Mouse (Mus musculus): Measurements from ENCODE around the gene Vac14. TPM values are rescaled to one million over a fixed set of nuclear protein-coding genes. Genes with fewer than 3 reads are reported as not detected.
"Not testable (repeated sequence)": the region's sequence is repeated elsewhere in the genome, so short reads cannot be mapped to it uniquely, and the experiment has no call there.

The Vac14 gene
- polyA plus RNA-seq, 1 experiment from 2014 or later = 23.7 TPM

- no peak overlapping the region for H3K27ac ChIP-seq
- H3K36me3 ChIP-seq = peaks cover 63% of the 10 kb centered on the region
- no peaks in the 10 kb centered on the region for H3K9me3 ChIP-seq
- H3K4me1 ChIP-seq (replicated peaks) = no peaks in the 10 kb centered on the region
- no peak overlapping the region for H3K4me3 ChIP-seq
- no peak for ATAC-seq (ENCODE audit: low FRiP score)
- H3K9ac ChIP-seq = no peak overlapping the region
- H3K27me3 ChIP-seq = no peaks in the 10 kb centered on the region
- no peak overlapping the region for H3K4me2 ChIP-seq
- WGBS = 94% methylated on average over 4 of the region's 4 CpGs
Measured at GRCm38 (mm10) chr8:110651847-110652246, 33.5 kb downstream of the Vac14 start.

GRCm38 (mm10) chr8:110654075-110655060 is 36.0 kb downstream of the Vac14 start:
- ATAC-seq (ENCODE audit: low FRiP score) = no peak
- H3K36me3 ChIP-seq = peaks cover 76% of the 10 kb centered on the region
- H3K27me3 ChIP-seq = no peaks in the 10 kb centered on the region
- H3K4me2 ChIP-seq = no peak overlapping the region
- no peak overlapping the region for H3K4me3 ChIP-seq
- no peak overlapping the region for H3K9ac ChIP-seq
- H3K9me3 ChIP-seq = no peaks in the 10 kb centered on the region
- H3K4me1 ChIP-seq (replicated peaks) = no peaks in the 10 kb centered on the region
- 84% methylated on average over 9 of the region's 9 CpGs for WGBS
- no peak overlapping the region for H3K27ac ChIP-seq

GRCm38 (mm10) chr8:110655827-110656226 is 37.4 kb downstream of the Vac14 start:
- H3K9ac ChIP-seq = no peak overlapping the region

GRCm38 (mm10) chr8:110657661-110658060 is 39.3 kb downstream of the Vac14 start:
- H3K36me3 ChIP-seq = peaks cover 65% of the 10 kb centered on the region
- no peak for ATAC-seq (ENCODE audit: low FRiP score)

More at GRCm38 (mm10) chr8:110655827-110656226, 37.4 kb downstream of the Vac14 start:
- Histone ChIP-seq H3K9me3 (no peaks in the 10 kb centered on the region), H3K4me1 (replicated peaks) (no peaks in the 10 kb centered on the region), H3K27ac (no peak overlapping the region), H3K4me2 (no peak overlapping the region), H3K36me3 (peaks cover 76% of the 10 kb centered on the region), H3K4me3 (no peak overlapping the region), H3K27me3 (no peaks in the 10 kb centered on the region)
- ATAC-seq (ENCODE audit: low FRiP score) = no peak
- 91% methylated on average over 1 of the region's 1 CpGs for WGBS

GRCm38 (mm10) chr8:110660121-110660520 is 41.7 kb downstream of the Vac14 start:
- peaks cover 51% of the 10 kb centered on the region for H3K36me3 ChIP-seq
- no peak overlapping the region for H3K4me3 ChIP-seq
- peaks cover 27% of the 10 kb centered on the region for H3K4me1 ChIP-seq (replicated peaks)
- H3K9me3 ChIP-seq = no peaks in the 10 kb centered on the region
- H3K4me2 ChIP-seq = no peak overlapping the region
- no peaks in the 10 kb centered on the region for H3K27me3 ChIP-seq
- no peak for ATAC-seq (ENCODE audit: low FRiP score)
- H3K9ac ChIP-seq = no peak overlapping the region
- no peak overlapping the region for H3K27ac ChIP-seq

More at GRCm38 (mm10) chr8:110657661-110658060, 39.3 kb downstream of the Vac14 start:
- Histone ChIP-seq H3K27me3 (no peaks in the 10 kb centered on the region), H3K4me2 (no peak overlapping the region), H3K4me1 (replicated peaks) (peaks cover 2% of the 10 kb centered on the region; the same call in 1 of the 2 replicates), H3K27ac (no peak overlapping the region), H3K4me3 (no peak overlapping the region), H3K9me3 (no peaks in the 10 kb centered on the region), H3K9ac (no peak overlapping the region)
- 89% methylated on average over 2 of the region's 2 CpGs for WGBS

- Histone ChIP-seq H3K4me3 (no peak overlapping the region), H3K36me3 (peaks cover 32% of the 10 kb centered on the region), H3K9ac (no peak overlapping the region), H3K27me3 (no peaks in the 10 kb centered on the region), H3K4me2 (no peak overlapping the region), H3K9me3 (no peaks in the 10 kb centered on the region), H3K27ac (peak overlapping the region; percentile 87), H3K4me1 (replicated peaks) (peaks cover 29% of the 10 kb centered on the region)
- 76% methylated on average over 5 of the region's 5 CpGs for WGBS
- no peak for ATAC-seq (ENCODE audit: low FRiP score)
Measured at GRCm38 (mm10) chr8:110662545-110662944, 44.2 kb downstream of the Vac14 start.

- peak overlapping the region; percentile 87 for H3K27ac ChIP-seq
- H3K9me3 ChIP-seq = no peaks in the 10 kb centered on the region
- peaks cover 26% of the 10 kb centered on the region for H3K36me3 ChIP-seq
- H3K4me1 ChIP-seq (replicated peaks) = peaks cover 29% of the 10 kb centered on the region
- WGBS = 65% methylated on average over 6 of the region's 6 CpGs
- no peaks in the 10 kb centered on the region for H3K27me3 ChIP-seq
- H3K4me3 ChIP-seq = no peak overlapping the region
- H3K9ac ChIP-seq = no peak overlapping the region
- no peak for ATAC-seq (ENCODE audit: low FRiP score)
- no peak overlapping the region for H3K4me2 ChIP-seq
Measured at GRCm38 (mm10) chr8:110663015-110663742, 44.8 kb downstream of the Vac14 start.

GRCm38 (mm10) chr8:110664202-110664896 is 46.0 kb downstream of the Vac14 start:
- Histone ChIP-seq H3K4me1 (replicated peaks) (peaks cover 29% of the 10 kb centered on the region), H3K4me2 (0 out of 2 replicates have a peak overlapping the region, but pooled peaks have one; percentile 2), H3K27ac (peak overlapping the region; percentile 87), H3K36me3 (peaks cover 20% of the 10 kb centered on the region), H3K27me3 (no peaks in the 10 kb centered on the region), H3K9ac (no peak overlapping the region), H3K9me3 (no peaks in the 10 kb centered on the region), H3K4me3 (no peak overlapping the region)
- peak; percentile 88 for ATAC-seq (ENCODE audit: low FRiP score)
- WGBS = 29% methylated on average over 7 of the region's 7 CpGs

GRCm38 (mm10) chr8:110665000-110665399 is 46.6 kb downstream of the Vac14 start:
- no peaks in the 10 kb centered on the region for H3K9me3 ChIP-seq
- no peaks in the 10 kb centered on the region for H3K27me3 ChIP-seq
- no peak overlapping the region for H3K9ac ChIP-seq
- 79% methylated on average over 3 of the region's 3 CpGs for WGBS
- no peak overlapping the region for H3K4me3 ChIP-seq
- peaks cover 14% of the 10 kb centered on the region for H3K36me3 ChIP-seq
- H3K4me2 ChIP-seq = no peak overlapping the region
- peaks cover 30% of the 10 kb centered on the region for H3K4me1 ChIP-seq (replicated peaks)
- peak overlapping the region; percentile 87 for H3K27ac ChIP-seq
- no peak for ATAC-seq (ENCODE audit: low FRiP score)

GRCm38 (mm10) chr8:110667590-110668177 is 49.3 kb downstream of the Vac14 start:
- not testable (repeated sequence) for H3K4me2 ChIP-seq; H3K9me3 ChIP-seq; ATAC-seq (ENCODE audit: low FRiP score); H3K27ac ChIP-seq; H3K4me3 ChIP-seq; H3K27me3 ChIP-seq
- WGBS = 89% methylated on average over 8 of the region's 8 CpGs
- Histone ChIP-seq H3K4me1 (replicated peaks) (peaks cover 30% of the 10 kb centered on the region), H3K9ac (peak overlapping the region; percentile 2; the same call in 1 of the 2 replicates), H3K36me3 (peaks cover 24% of the 10 kb centered on the region)

- Histone ChIP-seq H3K4me3 (no peak overlapping the region), H3K9me3 (no peaks in the 10 kb centered on the region), H3K27me3 (no peaks in the 10 kb centered on the region), H3K9ac (no peak overlapping the region), H3K4me2 (no peak overlapping the region), H3K36me3 (peaks cover 47% of the 10 kb centered on the region), H3K27ac (no peak overlapping the region), H3K4me1 (replicated peaks) (peaks cover 6% of the 10 kb centered on the region)
- ATAC-seq (ENCODE audit: low FRiP score) = no peak
- 67% methylated on average over 8 of the region's 8 CpGs for WGBS
Measured at GRCm38 (mm10) chr8:110669932-110670628, 51.7 kb downstream of the Vac14 start.
